Mouse (Mus musculus) CH12.LX (cell line): Measurements from ENCODE around the gene Mettl18. TPM values are rescaled to one million over a fixed set of nuclear protein-coding genes. Genes with fewer than 3 reads are reported as not detected.
A peak's percentile ranks its signal among the peaks of the same experiment; 100 is the strongest.

ENCODE experiments used
- DNase-seq: peaks from one replicate; pipeline ENCODE4 v3.0.0-alpha.2; 2013; ENCODE audit errors: extremely low read depth
- H3K27ac ChIP-seq: 2 replicates; pipeline ENCODE4 v1.5.1; 2012; ENCODE audit warnings: low read depth, mild to moderate bottlenecking, control low read depth, moderate library complexity; ENCODE audit not compliant: insufficient read depth
- H3K27me3 ChIP-seq: replicated peaks from 2 replicates; pipeline ENCODE3; 2012; ENCODE audit warnings: inconsistent platforms
- H3K36me3 ChIP-seq, 2 experiments: replicated peaks in 1 of 2; 2 replicates each; pipeline versions ENCODE3 to v1.6.1; 2012; ENCODE audit warnings: inconsistent platforms in 1 of 2, low read length in 1 of 2, mild to moderate bottlenecking in 1 of 2, mixed read lengths in 1 of 2, moderate library complexity in 1 of 2; ENCODE audit not compliant: control insufficient read depth in 1 of 2, insufficient read depth in 1 of 2
- H3K4me1 ChIP-seq, 2 experiments: 2 replicates each; pipeline ENCODE4 v1.6.1; 2012; ENCODE audit warnings: inconsistent platforms in 1 of 2, moderate library complexity in 1 of 2; ENCODE audit not compliant: insufficient read depth in 2 of 2, control insufficient read depth in 1 of 2
- H3K4me2 ChIP-seq: 2 replicates; pipeline ENCODE4 v1.6.1; 2012; ENCODE audit warnings: low read depth, mild to moderate bottlenecking, control low read depth; ENCODE audit not compliant: poor library complexity, insufficient read depth, severe bottlenecking
- H3K4me3 ChIP-seq, 3 experiments: fragments of 150-350 bp in 1 of 3; sonication (generic) in 1 of 3; replicated peaks in 1 of 3; 2 replicates each; pipeline versions ENCODE3 to v1.5.1; 2011 to 2012; ENCODE audit warnings: low read depth in 2 of 3, low read length in 2 of 3, mild to moderate bottlenecking in 2 of 3, moderate library complexity in 2 of 3, control low read depth in 1 of 3, improper control_type of control experiment in 1 of 3, inconsistent platforms in 1 of 3, mixed read lengths in 1 of 3; ENCODE audit not compliant: poor library complexity in 1 of 3
- H3K79me2 ChIP-seq: replicated peaks from 2 replicates; pipeline ENCODE4 v1.6.1; 2012; ENCODE audit warnings: mild to moderate bottlenecking, moderate library complexity; ENCODE audit not compliant: control insufficient read depth, poor library complexity, insufficient read depth, severe bottlenecking; ENCODE audit errors: extremely low read depth
- H3K9ac ChIP-seq: 2 replicates; pipeline ENCODE4 v1.6.1; 2012; ENCODE audit warnings: low read depth, mild to moderate bottlenecking, control low read depth, moderate library complexity; ENCODE audit not compliant: insufficient read depth
- H3K9me3 ChIP-seq: replicated peaks from 2 replicates; pipeline ENCODE3; 2012; ENCODE audit warnings: low read length, inconsistent platforms, mixed read lengths
- BHLHE40 ChIP-seq: IDR thresholded peaks from 2 replicates; pipeline ENCODE4 v1.6.1; 2011; ENCODE audit warnings: mild to moderate bottlenecking, low read depth, low read length, improper control_type of control experiment
- CHD1 ChIP-seq: IDR thresholded peaks from 2 replicates; pipeline ENCODE4 v1.6.1; 2012; ENCODE audit warnings: low read depth, low read length, improper control_type of control experiment, inconsistent platforms
- CHD2 ChIP-seq: IDR thresholded peaks from 2 replicates; pipeline ENCODE4 v1.6.1; 2011; ENCODE audit warnings: low read length, improper control_type of control experiment
- CTCF ChIP-seq, 2 experiments: IDR thresholded peaks in 1 of 2; conservative IDR thresholded peaks in 1 of 2; 2 replicates each; pipeline ENCODE4 v1.5.1; 2011 to 2012; ENCODE audit warnings: low read depth in 2 of 2, low read length in 2 of 2, improper control_type of control experiment in 1 of 2, inconsistent platforms in 1 of 2, mild to moderate bottlenecking in 1 of 2, moderate library complexity in 1 of 2
- EP300 ChIP-seq: IDR thresholded peaks from 2 replicates; pipeline ENCODE4 v1.6.1; 2011; ENCODE audit warnings: low read length, improper control_type of control experiment
- ETS1 ChIP-seq: conservative IDR thresholded peaks from 2 replicates; pipeline ENCODE4 v1.6.1; 2012; ENCODE audit warnings: low read depth, mild to moderate bottlenecking, inconsistent platforms, low read length, improper control_type of control experiment, moderate library complexity
- GABPA ChIP-seq: IDR thresholded peaks from 2 replicates; pipeline ENCODE4 v1.6.1; 2012; ENCODE audit warnings: low read depth, low read length, improper control_type of control experiment, inconsistent platforms; ENCODE audit not compliant: insufficient replicate concordance
- IRF4 ChIP-seq: IDR thresholded peaks from 2 replicates; pipeline ENCODE4 v1.6.1; 2014; ENCODE audit warnings: low read depth, mild to moderate bottlenecking, inconsistent platforms, low read length, improper control_type of control experiment
- MAZ ChIP-seq: IDR thresholded peaks from 2 replicates; pipeline ENCODE4 v1.6.1; 2012; ENCODE audit warnings: low read depth, mild to moderate bottlenecking, inconsistent platforms, low read length, improper control_type of control experiment, moderate library complexity
- NELFE ChIP-seq: IDR thresholded peaks from 2 replicates; pipeline ENCODE4 v1.6.1; 2011; ENCODE audit warnings: low read depth, low read length, improper control_type of control experiment
- NRF1 ChIP-seq: IDR thresholded peaks from 2 replicates; pipeline ENCODE4 v1.6.1; 2014; ENCODE audit warnings: low read depth, mild to moderate bottlenecking, inconsistent platforms, low read length, improper control_type of control experiment, moderate library complexity
- PAX5 ChIP-seq: IDR thresholded peaks from 2 replicates; pipeline ENCODE4 v1.6.1; 2012; ENCODE audit warnings: low read length, inconsistent platforms, mixed read lengths
- SIN3A ChIP-seq: IDR thresholded peaks from 2 replicates; pipeline ENCODE4 v1.6.1; 2012; ENCODE audit warnings: low read length, improper control_type of control experiment, inconsistent platforms
- UBTF ChIP-seq: IDR thresholded peaks from 2 replicates; pipeline ENCODE4 v1.6.1; 2012; ENCODE audit warnings: low read depth, mild to moderate bottlenecking, inconsistent platforms, low read length, improper control_type of control experiment, moderate library complexity
- USF1 ChIP-seq: IDR thresholded peaks from 2 replicates; pipeline ENCODE4 v1.6.1; 2014; ENCODE audit warnings: low read depth, mild to moderate bottlenecking, inconsistent platforms, low read length, improper control_type of control experiment
- ZC3H11A ChIP-seq: IDR thresholded peaks from 2 replicates; pipeline ENCODE4 v1.6.1; 2012; ENCODE audit warnings: low read depth, mild to moderate bottlenecking, inconsistent platforms, low read length, improper control_type of control experiment
- ZNF384 ChIP-seq: IDR thresholded peaks from 2 replicates; pipeline ENCODE4 v1.6.1; 2012; ENCODE audit warnings: low read depth, low read length, improper control_type of control experiment, inconsistent platforms
- dilution Hi-C: fragments of 300-500 bp; cut with MboI; formaldehyde crosslinking; loops from 2 replicates; pipeline ENCODE4 v1.14.3; 2020; ENCODE audit warnings: low sequenced_read_pairs; ENCODE audit not compliant: extremely low pct_unique_long_range_greater_than_20kb, extremely low pct_ligation_motif_present
- in situ Hi-C: fragments of 300-500 bp; cut with MboI; formaldehyde crosslinking; loops from 3 replicates; pipeline ENCODE4 v1.14.3; 2019; ENCODE audit warnings: low sequenced_read_pairs, low pct_ligation_motif_present, low pct_unique_long_range_greater_than_20kb, mixed read lengths
- polyA plus RNA-seq: library from polyadenylated mRNA; unstranded; fragments of >175 nt; gene quantifications from 2 replicates; pipeline ENCODE4 v1.2.1, GENCODE M21; 2012; ENCODE audit warnings: low read depth; ENCODE audit not compliant: insufficient read length
- total RNA-seq, 2 experiments: library from RNA; depleted of rRNA; stranded (reverse); fragments of 300-350 nt in 1 of 2; fragments of >200 nt in 1 of 2; gene quantifications; 2 replicates each; pipeline ENCODE4 v1.2.3; 2012 to 2014

Gene Mettl18
- total and polyA plus RNA-seq, 3 experiments: 6.7 to 19.2 (median 10.7) TPM

GRCm38 (mm10) chr1:163995609-163995913 lies 872 bp downstream of the Mettl18 start:
- in situ Hi-C loops (no loop called here), dilution Hi-C loops (no loop called here)
- no peaks in the 10 kb centered on the region for H3K9me3 ChIP-seq
- H3K9ac ChIP-seq: peak overlapping the region; percentile 62; the same call in 1 of the 2 replicates
- H3K4me1 ChIP-seq: peaks cover 3 to 25% of the 10 kb centered on the region in 2 experiments; a peak in 3 of 4 replicates
- TF ChIP-seq ZNF384 (peak; percentile 53), MAZ (no peak)
- peaks cover 6% of the 10 kb centered on the region; the same call in 1 of the 2 replicates for H3K79me2 ChIP-seq
- H3K4me3 ChIP-seq: peak overlapping the region; percentile 72 to 85 (median 82)
- H3K36me3 ChIP-seq: peaks cover 2 to 22% of the 10 kb centered on the region in 2 experiments
- H3K27me3 ChIP-seq: no peaks in the 10 kb centered on the region
- H3K4me2 ChIP-seq: peak overlapping the region; percentile 65; the same call in 1 of the 2 replicates
- DNase-seq: no peak
- no peak overlapping the region for H3K27ac ChIP-seq

GRCm38 (mm10) chr1:164001831-164002452 lies 7.3 kb downstream of the Mettl18 start:
- no peak for DNase-seq
- H3K4me2 ChIP-seq: no peak overlapping the region
- no peak overlapping the region for H3K27ac ChIP-seq
- H3K4me1 ChIP-seq: peaks cover 3 to 5% of the 10 kb centered on the region in 2 experiments; a peak in 2 of 4 replicates
- no peak overlapping the region for H3K9ac ChIP-seq
- dilution Hi-C loops (no loop called here), in situ Hi-C loops (no loop called here)
- no peaks in the 10 kb centered on the region for H3K9me3 ChIP-seq
- no peaks in the 10 kb centered on the region for H3K79me2 ChIP-seq
- no peak for TF ChIP-seq SIN3A
- no peak for TF ChIP-seq USF1
- no peak for TF ChIP-seq IRF4
- TF ChIP-seq NELFE: no peak
- no peak for TF ChIP-seq CHD2
- no peak for TF ChIP-seq GABPA
- TF ChIP-seq PAX5: no peak
- TF ChIP-seq NRF1: no peak
- no peak for TF ChIP-seq BHLHE40
- H3K4me3 ChIP-seq: no peak overlapping the region
- H3K27me3 ChIP-seq: no peaks in the 10 kb centered on the region
- peaks cover 0 to 5% of the 10 kb centered on the region in 2 experiments for H3K36me3 ChIP-seq

- H3K27me3 ChIP-seq: no peaks in the 10 kb centered on the region
- no peak overlapping the region for H3K4me3 ChIP-seq
- TF ChIP-seq MAZ (no peak), ETS1 (no peak), EP300 (no peak), CTCF (conservative IDR thresholded peaks at IDR 0.05 in 1 of 2, IDR thresholded peaks at IDR 0.05 in 1 of 2; ENCODE audit: low read depth in 2 of 2, low read length in 2 of 2) (no peak), IRF4 (no peak), ZC3H11A (no peak), CHD1 (no peak), UBTF (no peak)
- no peak overlapping the region for H3K27ac ChIP-seq
- in situ Hi-C loops: no loop called here
- no peak for DNase-seq
- no peaks in the 10 kb centered on the region for H3K9me3 ChIP-seq
- no peaks in the 10 kb centered on the region for H3K36me3 ChIP-seq
- peaks cover 0 to 3% of the 10 kb centered on the region in 2 experiments; a peak in 1 of 4 replicates for H3K4me1 ChIP-seq
- H3K9ac ChIP-seq: no peak overlapping the region
- H3K4me2 ChIP-seq: no peak overlapping the region
- no peaks in the 10 kb centered on the region for H3K79me2 ChIP-seq
- dilution Hi-C loops: no loop called here
Observed at GRCm38 (mm10) chr1:164004311-164004710, 9.6 kb downstream of the Mettl18 start.
